Mouse (Mus musculus): ENCODE data around the gene Lrpprc. TPM values are rescaled to one million over a fixed set of nuclear protein-coding genes. Genes with fewer than 3 reads are reported as not detected.

The Lrpprc gene
- polyA plus RNA-seq, 1 experiment from 2014 or later = 47.5 TPM

DNA sequence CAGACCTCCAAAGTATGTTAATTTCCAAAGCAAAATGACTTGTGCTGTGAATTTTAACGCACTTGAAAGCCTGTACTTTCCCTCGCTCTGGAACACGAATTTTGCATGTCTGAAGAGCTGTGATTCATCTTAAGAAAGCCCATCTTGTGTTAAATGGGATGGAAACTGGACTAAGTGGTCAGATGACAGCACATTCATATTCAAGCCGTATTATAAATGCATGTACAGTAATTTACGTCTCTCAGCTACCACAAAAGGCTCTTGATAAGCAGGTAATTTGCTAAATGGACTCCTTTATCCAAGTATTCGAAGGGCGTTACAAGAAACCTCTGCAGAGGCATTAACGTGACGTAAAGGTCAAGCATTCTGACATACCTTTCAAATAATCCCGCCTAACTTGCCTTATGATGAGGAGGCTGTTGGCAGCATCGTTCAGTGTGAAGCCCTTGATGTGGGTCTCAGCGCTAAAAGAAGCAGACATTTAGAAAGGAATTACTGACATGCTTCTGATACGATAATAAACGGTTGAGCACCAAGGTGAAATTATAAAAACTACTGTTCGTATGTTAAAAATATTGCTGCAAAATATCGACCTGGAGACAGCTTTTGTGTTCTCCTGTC is 74.2 kb downstream of the Lrpprc start:
- H3K4me1 ChIP-seq (ENCODE audit: control insufficient read depth, insufficient read depth, low read length) = peaks cover 5% of the 10 kb centered on the region; the same call in 1 of the 2 replicates
- no peak overlapping the region for H3K9ac ChIP-seq (ENCODE audit: low read depth, low read length)
- peaks cover 5% of the 10 kb centered on the region for H3K36me3 ChIP-seq (ENCODE audit: control insufficient read depth, insufficient read depth, low read length)
- H3K4me3 ChIP-seq (ENCODE audit: low read depth, low read length) = no peak overlapping the region
- no peak overlapping the region for H3K4me2 ChIP-seq (ENCODE audit: low read length)
- H3K27me3 ChIP-seq (ENCODE audit: control insufficient read depth, insufficient read depth, low read depth, low read length) = no peaks in the 10 kb centered on the region
- H3K27ac ChIP-seq (ENCODE audit: low read length) = no peak overlapping the region
- 49% methylated on average over 16 of the region's 16 CpGs for WGBS
- ATAC-seq = no peak
- H3K9me3 ChIP-seq (replicated peaks; ENCODE audit: control insufficient read depth, low read length, poor library complexity, severe bottlenecking) = no peaks in the 10 kb centered on the region

DNA sequence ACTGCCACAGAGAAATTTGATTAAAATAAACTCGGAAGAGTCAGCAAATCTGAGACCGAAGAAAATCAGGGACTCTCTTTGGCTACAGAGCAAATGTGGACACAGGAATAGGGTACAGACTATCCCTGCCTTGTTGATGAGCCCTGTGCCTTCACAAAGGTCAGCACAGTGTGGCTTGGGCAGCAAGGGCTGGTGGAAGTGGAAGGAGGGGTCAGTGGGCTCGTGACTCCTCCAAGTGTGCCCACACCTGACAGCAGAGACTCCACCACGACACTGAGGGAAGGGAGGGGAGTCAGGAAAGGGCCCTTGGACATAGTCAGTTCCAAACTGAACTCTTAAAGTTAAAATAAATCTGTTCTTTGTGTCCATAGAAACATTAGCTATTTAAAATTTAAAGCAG is 75.7 kb downstream of the Lrpprc start:
- Histone ChIP-seq H3K36me3 (ENCODE audit: control insufficient read depth, insufficient read depth, low read length) (peaks cover 7% of the 10 kb centered on the region; the same call in 1 of the 2 replicates), H3K4me1 (ENCODE audit: control insufficient read depth, insufficient read depth, low read length) (peaks cover 5% of the 10 kb centered on the region), H3K4me2 (ENCODE audit: low read length) (no peak overlapping the region), H3K27me3 (ENCODE audit: control insufficient read depth, insufficient read depth, low read depth, low read length) (no peaks in the 10 kb centered on the region), H3K9ac (ENCODE audit: low read depth, low read length) (no peak overlapping the region), H3K27ac (ENCODE audit: low read length) (0 out of 2 replicates have a peak overlapping the region, but pooled peaks have one; percentile 47), H3K4me3 (ENCODE audit: low read depth, low read length) (no peak overlapping the region), H3K9me3 (replicated peaks; ENCODE audit: control insufficient read depth, low read length, poor library complexity, severe bottlenecking) (no peaks in the 10 kb centered on the region)
- WGBS = 54% methylated on average over 4 of the region's 4 CpGs
- no peak for ATAC-seq

GRCm38 (mm10) chr17:84713563-84714164 is 76.9 kb downstream of the Lrpprc start:
- 44% methylated on average over 18 of the region's 18 CpGs for WGBS
- no peak for ATAC-seq
- Histone ChIP-seq H3K4me2 (ENCODE audit: low read length) (no peak overlapping the region), H3K27me3 (ENCODE audit: control insufficient read depth, insufficient read depth, low read depth, low read length) (no peaks in the 10 kb centered on the region), H3K4me3 (ENCODE audit: low read depth, low read length) (no peak overlapping the region), H3K27ac (ENCODE audit: low read length) (no peak overlapping the region), H3K9me3 (replicated peaks; ENCODE audit: control insufficient read depth, low read length, poor library complexity, severe bottlenecking) (no peaks in the 10 kb centered on the region), H3K4me1 (ENCODE audit: control insufficient read depth, insufficient read depth, low read length) (peaks cover 14% of the 10 kb centered on the region), H3K9ac (ENCODE audit: low read depth, low read length) (no peak overlapping the region), H3K36me3 (ENCODE audit: control insufficient read depth, insufficient read depth, low read length) (peaks cover 7% of the 10 kb centered on the region; the same call in 1 of the 2 replicates)

- Histone ChIP-seq H3K36me3 (ENCODE audit: control insufficient read depth, insufficient read depth, low read length) (peaks cover 7% of the 10 kb centered on the region; the same call in 1 of the 2 replicates), H3K4me1 (ENCODE audit: control insufficient read depth, insufficient read depth, low read length) (peaks cover 16% of the 10 kb centered on the region), H3K27me3 (ENCODE audit: control insufficient read depth, insufficient read depth, low read depth, low read length) (no peaks in the 10 kb centered on the region), H3K9me3 (replicated peaks; ENCODE audit: control insufficient read depth, low read length, poor library complexity, severe bottlenecking) (no peaks in the 10 kb centered on the region), H3K27ac (ENCODE audit: low read length) (peak overlapping the region; percentile 66), H3K4me3 (ENCODE audit: low read depth, low read length) (no peak overlapping the region), H3K4me2 (ENCODE audit: low read length) (peak overlapping the region; percentile 25; the same call in 1 of the 2 replicates), H3K9ac (ENCODE audit: low read depth, low read length) (no peak overlapping the region)
- WGBS = 34% methylated on average over 17 of the region's 17 CpGs
- peak; percentile 65 for ATAC-seq
These were observed 81.2 kb downstream of the Lrpprc start for GRCm38 (mm10) chr17:84709403-84709851.

DNA sequence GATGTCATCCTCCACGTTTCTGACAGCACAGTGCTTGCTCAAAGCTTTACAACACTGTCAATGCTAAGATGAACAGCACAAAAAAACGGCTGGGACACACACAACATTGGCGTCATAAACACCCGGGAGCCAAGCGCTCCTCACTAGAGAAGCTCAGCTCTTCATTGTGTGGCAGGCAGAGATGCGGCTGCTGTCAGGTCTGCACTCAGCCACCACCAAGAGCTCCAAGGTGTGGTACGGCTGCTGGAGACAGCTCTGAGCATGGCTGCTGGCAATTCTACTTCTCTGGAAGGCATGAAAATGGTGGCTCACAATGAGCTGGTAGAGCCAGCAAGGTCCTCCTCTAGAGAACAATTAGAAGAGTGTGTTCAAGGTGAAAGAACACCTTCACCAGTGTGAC is 81.8 kb downstream of the Lrpprc start:
- Histone ChIP-seq H3K27ac (ENCODE audit: low read length) (peak overlapping the region; percentile 66), H3K27me3 (ENCODE audit: control insufficient read depth, insufficient read depth, low read depth, low read length) (no peaks in the 10 kb centered on the region), H3K4me2 (ENCODE audit: low read length) (no peak overlapping the region), H3K4me1 (ENCODE audit: control insufficient read depth, insufficient read depth, low read length) (peaks cover 15% of the 10 kb centered on the region), H3K4me3 (ENCODE audit: low read depth, low read length) (no peak overlapping the region), H3K9ac (ENCODE audit: low read depth, low read length) (no peak overlapping the region), H3K9me3 (replicated peaks; ENCODE audit: control insufficient read depth, low read length, poor library complexity, severe bottlenecking) (no peaks in the 10 kb centered on the region), H3K36me3 (ENCODE audit: control insufficient read depth, insufficient read depth, low read length) (peaks cover 7% of the 10 kb centered on the region; the same call in 1 of the 2 replicates)
- no peak for ATAC-seq
- WGBS = 82% methylated on average over 7 of the region's 7 CpGs

DNA sequence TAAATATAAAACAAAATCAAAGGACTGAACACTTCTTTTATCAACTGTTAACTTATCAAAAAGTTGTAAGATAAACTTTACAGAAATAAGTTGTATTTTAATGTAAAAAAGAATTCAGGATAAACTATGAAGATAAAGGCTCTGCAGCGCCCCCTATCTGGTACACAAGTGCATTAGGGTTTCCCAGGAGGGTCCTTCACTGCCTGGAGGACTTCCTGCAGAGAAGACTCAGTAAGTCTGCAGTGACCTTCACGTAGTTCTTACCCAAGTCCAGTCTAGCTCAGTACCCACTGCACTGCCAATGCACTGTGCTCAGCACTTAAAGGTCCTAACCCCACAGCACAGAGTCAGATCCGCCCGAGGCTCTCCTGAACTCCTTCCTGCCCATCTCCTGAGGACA is 83.2 kb downstream of the Lrpprc start:
- Histone ChIP-seq H3K4me3 (ENCODE audit: low read depth, low read length) (no peak overlapping the region), H3K27ac (ENCODE audit: low read length) (no peak overlapping the region), H3K9me3 (replicated peaks; ENCODE audit: control insufficient read depth, low read length, poor library complexity, severe bottlenecking) (no peaks in the 10 kb centered on the region), H3K27me3 (ENCODE audit: control insufficient read depth, insufficient read depth, low read depth, low read length) (no peaks in the 10 kb centered on the region), H3K4me1 (ENCODE audit: control insufficient read depth, insufficient read depth, low read length) (peaks cover 17% of the 10 kb centered on the region), H3K9ac (ENCODE audit: low read depth, low read length) (no peak overlapping the region), H3K36me3 (ENCODE audit: control insufficient read depth, insufficient read depth, low read length) (peaks cover 7% of the 10 kb centered on the region; the same call in 1 of the 2 replicates), H3K4me2 (ENCODE audit: low read length) (no peak overlapping the region)
- no peak for ATAC-seq
- 66% methylated on average over 4 of the region's 4 CpGs for WGBS

- peak; percentile 24; the same call in 1 of the 2 replicates for ATAC-seq
These were observed 91.9 kb downstream of the Lrpprc start for GRCm38 (mm10) chr17:84698727-84699126.

DNA sequence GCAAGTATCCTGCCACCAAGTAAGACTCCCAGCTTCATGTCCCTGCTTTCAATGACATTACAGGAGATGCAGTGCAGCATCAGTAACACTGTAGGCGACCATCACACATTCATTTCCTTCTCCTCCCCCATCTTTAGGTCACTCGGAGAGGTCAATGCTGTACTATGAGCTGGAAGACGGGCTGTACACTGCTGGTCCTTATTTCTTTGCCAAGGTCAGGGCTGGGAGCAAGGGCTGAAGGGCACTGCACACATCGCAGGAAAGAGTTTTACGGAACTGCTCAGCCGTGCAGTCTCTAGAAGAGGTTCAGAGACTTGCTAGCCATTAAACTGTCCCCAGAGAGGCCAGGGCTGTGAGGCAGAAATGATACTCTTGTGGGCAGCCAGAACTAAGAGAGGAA is 94.1 kb downstream of the Lrpprc start:
- Histone ChIP-seq H3K9ac (ENCODE audit: low read depth, low read length) (no peak overlapping the region), H3K4me2 (ENCODE audit: low read length) (no peak overlapping the region), H3K4me1 (ENCODE audit: control insufficient read depth, insufficient read depth, low read length) (no peaks in the 10 kb centered on the region), H3K9me3 (replicated peaks; ENCODE audit: control insufficient read depth, low read length, poor library complexity, severe bottlenecking) (no peaks in the 10 kb centered on the region), H3K27me3 (ENCODE audit: control insufficient read depth, insufficient read depth, low read depth, low read length) (no peaks in the 10 kb centered on the region), H3K27ac (ENCODE audit: low read length) (no peak overlapping the region), H3K36me3 (ENCODE audit: control insufficient read depth, insufficient read depth, low read length) (no peaks in the 10 kb centered on the region), H3K4me3 (ENCODE audit: low read depth, low read length) (no peak overlapping the region)
- WGBS = 74% methylated on average over 6 of the region's 6 CpGs
- ATAC-seq = no peak

More at GRCm38 (mm10) chr17:84698727-84699126, 91.9 kb downstream of the Lrpprc start:
- 27% methylated on average over 5 of the region's 5 CpGs for WGBS
- Histone ChIP-seq H3K9ac (ENCODE audit: low read depth, low read length) (no peak overlapping the region), H3K4me1 (ENCODE audit: control insufficient read depth, insufficient read depth, low read length) (peaks cover 7% of the 10 kb centered on the region; the same call in 1 of the 2 replicates), H3K9me3 (replicated peaks; ENCODE audit: control insufficient read depth, low read length, poor library complexity, severe bottlenecking) (no peaks in the 10 kb centered on the region), H3K4me2 (ENCODE audit: low read length) (no peak overlapping the region), H3K36me3 (ENCODE audit: control insufficient read depth, insufficient read depth, low read length) (no peaks in the 10 kb centered on the region), H3K4me3 (ENCODE audit: low read depth, low read length) (no peak overlapping the region), H3K27ac (ENCODE audit: low read length) (no peak overlapping the region), H3K27me3 (ENCODE audit: control insufficient read depth, insufficient read depth, low read depth, low read length) (no peaks in the 10 kb centered on the region)

DNA sequence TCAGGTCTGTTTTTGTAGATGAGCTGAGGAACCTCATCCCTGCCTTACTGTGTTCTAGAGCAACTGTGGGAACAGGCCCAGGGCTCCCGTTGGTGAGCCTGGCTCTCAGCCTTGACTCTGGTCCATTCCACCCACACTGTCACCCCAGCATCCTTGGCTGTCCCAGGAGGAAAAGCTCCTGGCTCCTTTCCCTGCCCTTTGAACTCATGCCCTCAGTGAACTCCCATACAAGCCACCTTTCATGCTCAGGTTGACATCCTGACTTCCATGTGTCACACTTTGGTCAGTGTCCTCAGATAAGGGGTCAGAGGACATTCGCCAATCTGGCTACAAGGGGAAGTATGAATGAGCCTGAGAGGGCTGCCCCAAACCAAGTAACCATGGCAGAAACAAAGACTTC is 96.8 kb downstream of the Lrpprc start:
- no peak overlapping the region for H3K4me2 ChIP-seq (ENCODE audit: low read length)
- no peaks in the 10 kb centered on the region for H3K27me3 ChIP-seq (ENCODE audit: control insufficient read depth, insufficient read depth, low read depth, low read length)
- ATAC-seq = no peak
- H3K9me3 ChIP-seq (replicated peaks; ENCODE audit: control insufficient read depth, low read length, poor library complexity, severe bottlenecking) = no peaks in the 10 kb centered on the region
- no peak overlapping the region for H3K27ac ChIP-seq (ENCODE audit: low read length)
- no peak overlapping the region for H3K4me3 ChIP-seq (ENCODE audit: low read depth, low read length)
- no peaks in the 10 kb centered on the region for H3K36me3 ChIP-seq (ENCODE audit: control insufficient read depth, insufficient read depth, low read length)
- no peaks in the 10 kb centered on the region for H3K4me1 ChIP-seq (ENCODE audit: control insufficient read depth, insufficient read depth, low read length)
- H3K9ac ChIP-seq (ENCODE audit: low read depth, low read length) = no peak overlapping the region
- WGBS = 78% methylated on average over 2 of the region's 2 CpGs

All from midbrain, embryonic 16.5 days (tissue).